In the genomic region with DNA sequence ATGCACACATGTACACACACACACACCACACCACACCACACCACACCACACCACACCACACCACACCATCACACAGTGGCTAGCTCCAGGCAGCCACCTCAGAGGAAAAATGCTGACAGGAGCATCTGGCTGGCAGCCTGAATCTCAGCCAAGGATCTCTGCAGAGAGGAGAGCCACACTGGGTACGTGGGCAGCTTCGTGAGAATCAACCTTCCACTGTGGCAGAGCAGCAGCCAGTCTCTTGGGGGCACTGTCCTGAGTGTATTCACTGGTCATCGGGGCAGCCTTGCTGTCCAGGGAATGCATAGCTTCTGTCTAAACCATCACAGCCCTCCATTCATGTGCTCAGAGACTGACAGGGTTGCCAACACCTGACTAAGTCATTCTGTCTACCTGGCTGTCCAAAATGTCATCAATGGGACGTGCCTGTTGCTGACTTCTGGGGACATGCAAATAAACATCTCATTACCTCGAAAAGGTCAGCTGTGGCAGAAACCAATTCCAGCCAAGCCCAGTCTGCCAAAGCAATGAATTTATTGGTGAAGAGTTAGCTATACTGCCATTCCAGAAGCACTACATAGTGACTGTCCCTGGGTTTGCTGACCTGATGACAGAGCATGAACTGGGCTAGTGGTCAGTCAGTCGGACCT, we compare ENCODE assay signal across 13 mouse cellular contexts. TPM values are rescaled to one million over a fixed set of nuclear protein-coding genes. Genes with fewer than 3 reads are reported as not detected.
DNase-seq lines count a peak whose midpoint lies in the region; ATAC-seq and TF ChIP-seq lines count a peak whose summit lies in the region.
"Had no signal": no experiment of that assay in that cellular context is flagged by ENCODE, and none has a peak within 500 bp of the region (broad histone marks: within the 10 kb centered on the region; RNA-seq: fewer than 3 reads in every experiment).

No protein-coding gene starts in this region.

- ATAC-seq in heart, embryonic 13.5 days (ENCODE audit: extremely low read depth, insufficient number of reproducible peaks, low FRiP score, low TSS enrichment), result no peak
- no peak for ATAC-seq in liver, postnatal 0 days
- ATAC-seq: forebrain, embryonic 16.5 days had no signal

- peak; percentile 55 for DNase-seq in adrenal gland, adult 2 months
- no peak for DNase-seq in adrenal gland, adult 8-10 months
- DNase-seq in heart, adult 18-20 months, result no peak
- DNase-seq in liver, postnatal 0 days, result no peak
- DNase-seq in liver, result no peak
- DNase-seq in left cerebral cortex, postnatal 36 days (ENCODE audit: low spot score in 2 of 2), result peak; percentile 41 to 43
- DNase-seq in layer of hippocampus, postnatal 14 days (ENCODE audit: low spot score in 2 of 2), result no peak
- DNase-seq: heart, postnatal 14 days; lung, embryonic 14.5 days had no signal

- H3K27ac ChIP-seq in heart, embryonic 13.5 days (replicated peaks), result 0 out of 2 replicates have a peak overlapping the region, but pooled peaks have one; percentile 39
- H3K27ac ChIP-seq in liver, postnatal 0 days (ENCODE audit: low read depth), result peak overlapping the region; percentile 89
- H3K27ac ChIP-seq: neural tube, embryonic 13.5 days; stomach, embryonic 15.5 days had no signal

- no peak overlapping the region for H3K4me3 ChIP-seq in heart, embryonic 13.5 days
- no peak overlapping the region for H3K4me3 ChIP-seq in liver, postnatal 0 days (ENCODE audit: low read depth, low read length)
- H3K4me3 ChIP-seq: neural tube, embryonic 13.5 days; stomach, embryonic 15.5 days had no signal

- H3K36me3 ChIP-seq in heart, embryonic 13.5 days, result peaks cover 19% of the 10 kb centered on the region
- 0 out of 2 replicates have a peak, but pooled peaks cover 8% of the 10 kb centered on the region for H3K36me3 ChIP-seq in liver, postnatal 0 days (replicated peaks; ENCODE audit: insufficient read depth, low read length)

- no peak for TF ChIP-seq EP300 in liver, postnatal 0 days (IDR thresholded peaks at IDR 0.05; ENCODE audit: low read depth)

- no peak for TF ChIP-seq CTCF in liver, postnatal 0 days (IDR thresholded peaks at IDR 0.05; ENCODE audit: low read depth)

- no peak overlapping the region for H3K4me2 ChIP-seq in heart, embryonic 13.5 days
- no peak overlapping the region for H3K4me2 ChIP-seq in liver, postnatal 0 days (ENCODE audit: low read depth, low read length)
- H3K4me2 ChIP-seq: lung, embryonic 14.5 days; neural tube, embryonic 13.5 days; stomach, embryonic 15.5 days had no signal

- no peaks in the 10 kb centered on the region for H3K27me3 ChIP-seq in heart, embryonic 13.5 days (replicated peaks)
- H3K27me3 ChIP-seq in liver, postnatal 0 days (ENCODE audit: insufficient read depth, low read length), result no peaks in the 10 kb centered on the region
- H3K27me3 ChIP-seq: neural tube, embryonic 13.5 days; stomach, embryonic 15.5 days had no signal

- H3K9me3 ChIP-seq in heart, embryonic 13.5 days, result no peaks in the 10 kb centered on the region
- no peaks in the 10 kb centered on the region for H3K9me3 ChIP-seq in liver, postnatal 0 days (ENCODE audit: low read length)
- H3K9me3 ChIP-seq: neural tube, embryonic 13.5 days; stomach, embryonic 15.5 days had no signal

- WGBS in heart, embryonic 13.5 days, result 54% methylated on average over 6 of the region's 6 CpGs
- WGBS in liver, postnatal 0 days (ENCODE audit: insufficient replicate concordance), result 60% methylated on average over 6 of the region's 6 CpGs

- H3K9ac ChIP-seq in heart, embryonic 13.5 days, result peak overlapping the region; percentile 11; the same call in 1 of the 2 replicates
- H3K9ac ChIP-seq in liver, postnatal 0 days (replicated peaks), result no peak overlapping the region
- H3K9ac ChIP-seq: lung, embryonic 14.5 days; neural tube, embryonic 13.5 days; stomach, embryonic 15.5 days had no signal

- H3K4me1 ChIP-seq in heart, embryonic 13.5 days, result peaks cover 47% of the 10 kb centered on the region
- peaks cover 14% of the 10 kb centered on the region for H3K4me1 ChIP-seq in liver, postnatal 0 days (ENCODE audit: insufficient read depth)
- H3K4me1 ChIP-seq: neural tube, embryonic 13.5 days had no signal

- intact Hi-C loops in left cerebral cortex, postnatal 36 days (cut with DNase I), result loop anchor here (5.0 to 10.0 kb wide), 2 partner anchors 32 to 225 kb away; a partner anchor contains a TSS

RNA-seq across cellular contexts. Expression of a gene that starts 10.5 kb away (rescaled TPM):
- 10 to 100 TPM; 44.8 to 45.6 TPM for total RNA-seq in adrenal gland, adult 2 months (2021)
- polyA plus RNA-seq in adrenal gland, adult 2 months (2012; rRNA removed), result 25.5 and 25.7 TPM in 2 replicates
- 10 to 100 TPM; 40.3 to 51.5 (median 49.2) TPM for total RNA-seq in adrenal gland, adult 8-10 months (2022)
- 54.1 and 63.7 TPM in 2 replicates for polyA plus RNA-seq in heart, embryonic 13.5 days (2015; fragmentation: Nextera tagmentation; extraction: Ambion mirVana)
- 10 to 100 TPM; 19.6 to 28.7 TPM for total RNA-seq in heart, adult 18-20 months (2021)
- 32.9 and 33.1 TPM in 2 replicates for polyA plus RNA-seq in liver, postnatal 0 days (2015; fragmentation: Nextera tagmentation; extraction: Ambion mirVana)
- total RNA-seq in left cerebral cortex, postnatal 36 days (2021), result 10 to 100 TPM; 17.5 to 26.0 TPM
- 10 to 100 TPM; 17.3 to 26.1 TPM for total RNA-seq in layer of hippocampus, postnatal 14 days (2021)

RNA-seq across cellular contexts. Expression of a gene that starts 10.8 kb away (rescaled TPM):
- 10 to 100 TPM; 15.2 to 19.2 TPM for total RNA-seq in adrenal gland, adult 2 months (2021)
- polyA plus RNA-seq in adrenal gland, adult 2 months (2012; rRNA removed), result 20.4 and 21.2 TPM in 2 replicates
- total RNA-seq in adrenal gland, adult 8-10 months (2022), result 10 to 100 TPM; 19.3 to 22.3 (median 20.3) TPM
- polyA plus RNA-seq in heart, embryonic 13.5 days (2015; fragmentation: Nextera tagmentation; extraction: Ambion mirVana), result 8.9 and 10.5 TPM in 2 replicates
- 1 to 10 TPM; 8.3 to 8.8 TPM for total RNA-seq in heart, adult 18-20 months (2021)
- polyA plus RNA-seq in liver, postnatal 0 days (2015; fragmentation: Nextera tagmentation; extraction: Ambion mirVana), result 3.6 and 3.7 TPM in 2 replicates
- total RNA-seq in left cerebral cortex, postnatal 36 days (2021), result 10 to 100 TPM; 12.8 to 15.7 TPM
- total RNA-seq in layer of hippocampus, postnatal 14 days (2021), result 10 to 100 TPM in 1 of 2 experiments, 1 to 10 TPM in 1; 9.2 to 12.0 TPM

RNA-seq across cellular contexts. Expression of a gene that starts 32.1 kb away (rescaled TPM):
- 100 to 1,000 TPM in 1 of 2 experiments, 10 to 100 TPM in 1; 71.7 to 105 TPM for total RNA-seq in adrenal gland, adult 2 months (2021)
- 156 and 157 TPM in 2 replicates for polyA plus RNA-seq in adrenal gland, adult 2 months (2012; rRNA removed)
- 100 to 1,000 TPM in 1 of 4 experiments, 10 to 100 TPM in 3; 62.7 to 164 (median 75.8) TPM for total RNA-seq in adrenal gland, adult 8-10 months (2022)
- 51.8 and 57.0 TPM in 2 replicates for polyA plus RNA-seq in heart, embryonic 13.5 days (2015; fragmentation: Nextera tagmentation; extraction: Ambion mirVana)
- 100 to 1,000 TPM in 1 of 2 experiments, 10 to 100 TPM in 1; 97.9 to 139 TPM for total RNA-seq in heart, adult 18-20 months (2021)
- 18.4 and 34.2 TPM in 2 replicates for polyA plus RNA-seq in liver, postnatal 0 days (2015; fragmentation: Nextera tagmentation; extraction: Ambion mirVana)
- total RNA-seq in left cerebral cortex, postnatal 36 days (2021), result 10 to 100 TPM; 35.0 to 51.0 TPM
- total RNA-seq in layer of hippocampus, postnatal 14 days (2021), result 10 to 100 TPM; 40.8 to 48.4 TPM

Comparison
In these comparisons a context has a peak if more than half of its experiments do, and no peak if none do; other contexts are left out.
1. DNase-seq: peak in adrenal gland, adult 2 months (single experiment) and left cerebral cortex, postnatal 36 days (2 of 2); none in adrenal gland, adult 8-10 months (single experiment), heart, adult 18-20 months (0 of 2), liver, postnatal 0 days (single experiment), liver (single experiment) and layer of hippocampus, postnatal 14 days (0 of 2).